Mouse (Mus musculus): ENCODE data around the gene Dgke. TPM values are rescaled to one million over a fixed set of nuclear protein-coding genes. Genes with fewer than 3 reads are reported as not detected.

The Dgke gene
- 4.3 and 5.1 TPM in 2 replicates for polyA plus RNA-seq (2014; fragmentation: Nextera tagmentation; extraction: Ambion mirVana)

- no peak within 1 kb of the TSS for H3K4me3 ChIP-seq (ENCODE audit: low read depth, low read length)
- no peak within 1 kb of the TSS for H3K4me2 ChIP-seq (ENCODE audit: low read length)
- H3K4me1 ChIP-seq (replicated peaks; ENCODE audit: control insufficient read depth, insufficient read depth, low read length): no peaks in the 10 kb centered on the region
- ATAC-seq (replicated peaks; ENCODE audit: low FRiP score, low TSS enrichment, low read depth) (no peak), DNase-seq (ENCODE audit: low spot score) (no peak)
- no peak within 1 kb of the TSS for H3K27ac ChIP-seq (ENCODE audit: low read depth)
- no peak within 1 kb of the TSS for H3K9ac ChIP-seq (ENCODE audit: low read length)
- no peaks in the 10 kb centered on the region for H3K36me3 ChIP-seq (ENCODE audit: control insufficient read depth, insufficient read depth, low read length)
- 100% methylated on average over 1 of the region's 1 CpGs for WGBS
- H3K9me3 ChIP-seq (ENCODE audit: control insufficient read depth, low read length): no peaks in the 10 kb centered on the region
- no peaks in the 10 kb centered on the region for H3K27me3 ChIP-seq (replicated peaks; ENCODE audit: control insufficient read depth, insufficient read depth, low read length)
Observed at GRCm38 (mm10) chr11:89066750-89067149, at the start of gene Dgke. Dgke (minus strand) TSS chr11:89066850.

DNA sequence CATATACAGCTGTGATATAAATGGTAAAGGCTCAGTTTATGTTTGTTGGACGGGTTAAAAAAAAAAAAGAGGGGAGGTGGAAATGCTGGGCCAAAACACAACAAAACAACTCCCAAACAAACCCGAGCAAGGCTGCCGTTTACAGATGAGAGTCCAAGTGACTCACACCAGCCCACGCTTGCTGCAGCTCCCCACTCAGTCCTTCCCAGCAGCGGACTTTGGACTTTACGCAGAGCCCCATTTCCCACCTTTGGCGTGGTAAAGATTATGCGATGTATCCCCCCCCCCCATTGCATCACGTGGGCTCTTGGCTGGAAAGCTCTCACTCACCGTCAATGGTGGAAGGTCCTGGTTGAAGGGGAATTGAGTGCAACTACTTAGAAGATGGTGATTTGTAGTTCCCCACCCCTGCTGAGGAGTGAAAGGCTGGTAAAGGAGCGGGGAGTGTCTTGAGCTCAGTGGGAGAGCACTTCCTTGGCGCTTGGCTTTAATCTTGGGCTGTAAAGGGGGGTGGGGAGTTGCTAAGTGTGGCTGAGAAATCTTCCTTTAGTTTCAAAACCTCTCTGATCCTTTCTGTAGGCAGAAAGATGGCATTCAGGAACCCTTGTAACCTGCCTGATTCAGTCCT, 40.6 kb upstream of the Dgke start:
- no peak overlapping the region for H3K27ac ChIP-seq (ENCODE audit: low read depth)
- H3K9me3 ChIP-seq (ENCODE audit: control insufficient read depth, low read length): no peaks in the 10 kb centered on the region
- no peak overlapping the region for H3K9ac ChIP-seq (ENCODE audit: low read length)
- ATAC-seq (replicated peaks; ENCODE audit: low FRiP score, low TSS enrichment, low read depth) (peak; percentile 64), DNase-seq (ENCODE audit: low spot score) (no peak)
- peak overlapping the region; percentile 11; the same call in 1 of the 2 replicates for H3K4me2 ChIP-seq (ENCODE audit: low read length)
- H3K4me3 ChIP-seq (ENCODE audit: low read depth, low read length): no peak overlapping the region
- H3K36me3 ChIP-seq (ENCODE audit: control insufficient read depth, insufficient read depth, low read length): no peaks in the 10 kb centered on the region
- 25% methylated on average over 12 of the region's 12 CpGs for WGBS
- H3K4me1 ChIP-seq (replicated peaks; ENCODE audit: control insufficient read depth, insufficient read depth, low read length): 0 out of 2 replicates have a peak, but pooled peaks cover 3% of the 10 kb centered on the region
- no peaks in the 10 kb centered on the region for H3K27me3 ChIP-seq (replicated peaks; ENCODE audit: control insufficient read depth, insufficient read depth, low read length)

GRCm38 (mm10) chr11:89105823-89106222, 39.2 kb upstream of the Dgke start:
- Histone ChIP-seq H3K9ac (ENCODE audit: low read length) (no peak overlapping the region), H3K4me1 (replicated peaks; ENCODE audit: control insufficient read depth, insufficient read depth, low read length) (0 out of 2 replicates have a peak, but pooled peaks cover 7% of the 10 kb centered on the region), H3K36me3 (ENCODE audit: control insufficient read depth, insufficient read depth, low read length) (no peaks in the 10 kb centered on the region), H3K9me3 (ENCODE audit: control insufficient read depth, low read length) (no peaks in the 10 kb centered on the region), H3K27me3 (replicated peaks; ENCODE audit: control insufficient read depth, insufficient read depth, low read length) (no peaks in the 10 kb centered on the region), H3K4me2 (ENCODE audit: low read length) (no peak overlapping the region), H3K4me3 (ENCODE audit: low read depth, low read length) (no peak overlapping the region), H3K27ac (ENCODE audit: low read depth) (no peak overlapping the region)
- ATAC-seq (replicated peaks; ENCODE audit: low FRiP score, low TSS enrichment, low read depth): no peak
- WGBS: 83% methylated on average over 11 of the region's 11 CpGs
- DNase-seq (ENCODE audit: low spot score): no peak

DNA sequence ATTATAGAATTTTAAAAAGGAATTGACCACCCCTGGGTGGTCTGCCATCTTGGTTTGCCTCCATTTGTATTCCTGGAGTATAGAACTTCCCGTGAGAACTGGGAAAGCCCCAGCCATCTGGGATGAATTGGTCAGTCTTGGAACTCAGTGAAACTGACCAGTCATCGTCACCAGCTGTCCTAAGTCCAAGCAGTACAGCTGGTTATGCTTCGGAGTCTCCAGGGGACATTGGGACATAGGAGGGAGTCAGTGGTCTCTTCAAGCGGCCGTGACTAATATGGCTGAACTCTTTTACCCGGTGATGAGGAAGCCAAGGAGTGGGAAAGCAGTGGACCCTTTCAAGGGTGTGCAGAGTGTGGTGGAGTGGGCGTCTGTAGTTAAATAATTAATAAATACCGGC, 38.6 kb upstream of the Dgke start:
- ATAC-seq (replicated peaks; ENCODE audit: low FRiP score, low TSS enrichment, low read depth) (no peak), DNase-seq (ENCODE audit: low spot score) (no peak)
- Histone ChIP-seq H3K36me3 (ENCODE audit: control insufficient read depth, insufficient read depth, low read length) (no peaks in the 10 kb centered on the region), H3K9me3 (ENCODE audit: control insufficient read depth, low read length) (no peaks in the 10 kb centered on the region), H3K4me3 (ENCODE audit: low read depth, low read length) (no peak overlapping the region), H3K4me1 (replicated peaks; ENCODE audit: control insufficient read depth, insufficient read depth, low read length) (0 out of 2 replicates have a peak, but pooled peaks cover 7% of the 10 kb centered on the region), H3K27me3 (replicated peaks; ENCODE audit: control insufficient read depth, insufficient read depth, low read length) (no peaks in the 10 kb centered on the region), H3K27ac (ENCODE audit: low read depth) (no peak overlapping the region), H3K4me2 (ENCODE audit: low read length) (no peak overlapping the region), H3K9ac (ENCODE audit: low read length) (no peak overlapping the region)
- 99% methylated on average over 8 of the region's 8 CpGs for WGBS

DNA sequence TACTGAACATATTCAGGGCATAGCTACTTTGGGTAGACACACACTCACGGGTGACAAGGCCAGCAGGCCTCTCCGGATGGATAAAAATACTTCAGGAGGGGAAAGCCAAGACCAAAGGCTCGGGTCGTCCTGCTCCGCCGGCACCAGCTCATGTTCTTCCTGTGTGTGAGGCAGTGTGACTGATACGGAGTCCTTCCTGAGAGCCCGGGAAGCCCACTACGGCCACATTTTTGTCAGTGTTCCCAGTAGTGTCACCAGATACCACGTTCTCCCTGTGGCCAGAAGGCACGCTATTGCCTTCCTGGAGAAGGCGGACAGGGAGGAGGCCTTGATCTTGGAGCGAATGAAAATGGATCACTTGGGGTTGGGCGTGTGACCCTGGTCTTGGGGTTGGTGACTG, 36.5 kb upstream of the Dgke start:
- Histone ChIP-seq H3K9me3 (ENCODE audit: control insufficient read depth, low read length) (no peaks in the 10 kb centered on the region), H3K27ac (ENCODE audit: low read depth) (no peak overlapping the region), H3K9ac (ENCODE audit: low read length) (no peak overlapping the region), H3K4me1 (replicated peaks; ENCODE audit: control insufficient read depth, insufficient read depth, low read length) (0 out of 2 replicates have a peak, but pooled peaks cover 7% of the 10 kb centered on the region), H3K4me3 (ENCODE audit: low read depth, low read length) (no peak overlapping the region), H3K4me2 (ENCODE audit: low read length) (no peak overlapping the region), H3K27me3 (replicated peaks; ENCODE audit: control insufficient read depth, insufficient read depth, low read length) (no peaks in the 10 kb centered on the region), H3K36me3 (ENCODE audit: control insufficient read depth, insufficient read depth, low read length) (no peaks in the 10 kb centered on the region)
- ATAC-seq (replicated peaks; ENCODE audit: low FRiP score, low TSS enrichment, low read depth) (no peak), DNase-seq (ENCODE audit: low spot score) (no peak)
- 91% methylated on average over 14 of the region's 14 CpGs for WGBS

GRCm38 (mm10) chr11:89100826-89101321, 34.2 kb upstream of the Dgke start:
- H3K27me3 ChIP-seq (replicated peaks; ENCODE audit: control insufficient read depth, insufficient read depth, low read length): no peaks in the 10 kb centered on the region
- no peaks in the 10 kb centered on the region for H3K9me3 ChIP-seq (ENCODE audit: control insufficient read depth, low read length)
- WGBS: 21% methylated on average over 17 of the region's 17 CpGs
- no peaks in the 10 kb centered on the region for H3K36me3 ChIP-seq (ENCODE audit: control insufficient read depth, insufficient read depth, low read length)
- 0 out of 2 replicates have a peak, but pooled peaks cover 4% of the 10 kb centered on the region for H3K4me1 ChIP-seq (replicated peaks; ENCODE audit: control insufficient read depth, insufficient read depth, low read length)
- ATAC-seq (replicated peaks; ENCODE audit: low FRiP score, low TSS enrichment, low read depth) (no peak), DNase-seq (ENCODE audit: low spot score) (no peak)
- H3K27ac ChIP-seq (ENCODE audit: low read depth): no peak overlapping the region
- peak overlapping the region; percentile 29; the same call in 1 of the 2 replicates for H3K9ac ChIP-seq (ENCODE audit: low read length)
- peak overlapping the region; percentile 28 for H3K4me3 ChIP-seq (ENCODE audit: low read depth, low read length)
- H3K4me2 ChIP-seq (ENCODE audit: low read length): peak overlapping the region; percentile 45

DNA sequence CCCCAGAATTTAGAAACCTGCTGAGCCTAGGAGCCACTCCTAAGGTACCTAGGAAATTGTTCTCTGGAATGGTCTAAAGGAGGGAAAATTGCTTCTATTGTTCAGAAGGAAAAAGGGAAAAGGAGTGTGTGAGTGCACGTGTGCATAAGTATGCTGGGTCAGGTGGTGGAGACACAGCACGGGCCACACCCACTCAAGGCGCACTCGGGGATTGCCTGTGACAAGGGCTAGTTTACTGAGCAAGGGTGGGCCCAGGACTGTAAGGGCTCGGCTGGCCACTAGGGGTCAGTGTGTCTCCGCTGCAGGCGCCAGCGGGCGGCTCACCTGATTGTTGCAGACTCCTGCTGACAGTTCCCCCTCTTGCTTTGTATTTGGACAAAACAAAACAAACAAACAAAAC, 33.8 kb upstream of the Dgke start:
- Histone ChIP-seq H3K4me1 (replicated peaks; ENCODE audit: control insufficient read depth, insufficient read depth, low read length) (0 out of 2 replicates have a peak, but pooled peaks cover 4% of the 10 kb centered on the region), H3K9ac (ENCODE audit: low read length) (no peak overlapping the region), H3K36me3 (ENCODE audit: control insufficient read depth, insufficient read depth, low read length) (no peaks in the 10 kb centered on the region), H3K4me3 (ENCODE audit: low read depth, low read length) (peak overlapping the region; percentile 28; the same call in 1 of the 2 replicates), H3K27me3 (replicated peaks; ENCODE audit: control insufficient read depth, insufficient read depth, low read length) (no peaks in the 10 kb centered on the region), H3K27ac (ENCODE audit: low read depth) (no peak overlapping the region), H3K9me3 (ENCODE audit: control insufficient read depth, low read length) (no peaks in the 10 kb centered on the region), H3K4me2 (ENCODE audit: low read length) (peak overlapping the region; percentile 45)
- WGBS: 0% methylated on average over 9 of the region's 9 CpGs
- DNase-seq (ENCODE audit: low spot score): peak; percentile 93
- peak; percentile 89 for ATAC-seq (replicated peaks; ENCODE audit: low FRiP score, low TSS enrichment, low read depth)

- no peak overlapping the region for H3K9ac ChIP-seq (ENCODE audit: low read length)
- no peaks in the 10 kb centered on the region for H3K9me3 ChIP-seq (ENCODE audit: control insufficient read depth, low read length)
- 66% methylated on average over 6 of the region's 6 CpGs for WGBS
- H3K4me2 ChIP-seq (ENCODE audit: low read length): no peak overlapping the region
- H3K4me1 ChIP-seq (replicated peaks; ENCODE audit: control insufficient read depth, insufficient read depth, low read length): 0 out of 2 replicates have a peak, but pooled peaks cover 4% of the 10 kb centered on the region
- H3K36me3 ChIP-seq (ENCODE audit: control insufficient read depth, insufficient read depth, low read length): no peaks in the 10 kb centered on the region
- H3K4me3 ChIP-seq (ENCODE audit: low read depth, low read length): no peak overlapping the region
- no peak for ATAC-seq (replicated peaks; ENCODE audit: low FRiP score, low TSS enrichment, low read depth)
- H3K27ac ChIP-seq (ENCODE audit: low read depth): no peak overlapping the region
- DNase-seq (ENCODE audit: low spot score): no peak
- H3K27me3 ChIP-seq (replicated peaks; ENCODE audit: control insufficient read depth, insufficient read depth, low read length): no peaks in the 10 kb centered on the region
Observed at GRCm38 (mm10) chr11:89098930-89099329, 32.3 kb upstream of the Dgke start.

Data from intestine, embryonic 14.5 days (tissue).